Comparison of ENCODE assay signal across 11 mouse cellular contexts in the genomic region with DNA sequence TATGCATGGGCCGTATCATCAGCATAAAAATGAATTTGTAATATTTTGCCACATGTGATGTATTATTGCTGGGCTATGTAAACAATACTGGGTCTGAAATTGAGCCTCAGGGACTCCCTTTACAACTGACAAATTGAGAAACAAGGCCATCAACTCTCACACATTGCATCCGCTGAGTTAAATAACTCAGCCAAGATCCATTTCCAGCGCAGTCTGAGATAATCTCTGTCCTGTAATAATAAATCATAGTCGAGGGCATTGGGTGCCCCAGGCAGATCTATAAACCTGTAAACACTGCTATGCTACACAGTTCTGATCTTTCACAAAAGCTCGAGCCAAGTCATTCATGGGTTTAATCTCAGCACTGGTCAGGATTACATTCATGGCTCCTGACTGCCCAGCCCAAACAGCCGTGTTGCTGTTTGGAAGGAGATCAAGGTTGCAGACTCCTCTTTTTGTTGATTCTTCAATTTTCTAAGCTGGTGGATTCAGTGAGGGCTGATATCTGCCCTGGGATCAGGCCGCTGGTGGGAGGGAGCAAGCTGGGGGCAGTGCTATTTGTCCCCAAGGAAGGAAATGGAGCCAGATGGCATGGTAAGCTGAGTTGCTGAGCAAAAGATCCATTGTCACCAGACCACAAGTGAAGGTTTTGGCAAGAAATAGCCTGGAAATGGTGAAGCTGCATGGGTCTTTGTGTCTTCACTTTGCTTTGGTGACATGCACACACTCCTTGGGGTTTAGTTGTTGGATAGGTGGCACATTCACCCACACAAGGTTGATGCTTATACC.
DNase-seq lines count a peak whose midpoint lies in the region; ATAC-seq lines count a peak whose summit lies in the region.
"Had no signal": no experiment of that assay in that cellular context is flagged by ENCODE, and none has a peak within 500 bp of the region (broad histone marks: within the 10 kb centered on the region; RNA-seq: fewer than 3 reads in every experiment).

No protein-coding gene starts in this region.

- 64% methylated on average over 7 of the region's 7 CpGs for WGBS in forebrain, embryonic 11.5 days
- 66% methylated on average over 7 of the region's 7 CpGs for WGBS in forebrain, embryonic 10.5 days
- WGBS in forebrain, embryonic 14.5 days, result 48% methylated on average over 7 of the region's 7 CpGs
- 76% methylated on average over 7 of the region's 7 CpGs for WGBS in midbrain, embryonic 10.5 days

- no peak overlapping the region for H3K4me3 ChIP-seq in forebrain, embryonic 11.5 days (ENCODE audit: low read depth, low read length)
- H3K4me3 ChIP-seq in forebrain, embryonic 10.5 days, result no peak overlapping the region
- no peak overlapping the region for H3K4me3 ChIP-seq in forebrain, embryonic 14.5 days (ENCODE audit: low read depth, low read length)
- no peak overlapping the region for H3K4me3 ChIP-seq in midbrain, embryonic 10.5 days

- H3K27me3 ChIP-seq in forebrain, embryonic 11.5 days (ENCODE audit: control insufficient read depth, insufficient read depth, low read length), result no peaks in the 10 kb centered on the region
- H3K27me3 ChIP-seq in forebrain, embryonic 10.5 days (ENCODE audit: poor library complexity, severe bottlenecking), result peaks cover 57% of the 10 kb centered on the region
- H3K27me3 ChIP-seq in forebrain, embryonic 14.5 days (replicated peaks; ENCODE audit: control insufficient read depth, insufficient read depth, low read length), result no peaks in the 10 kb centered on the region
- H3K27me3 ChIP-seq in midbrain, embryonic 10.5 days (ENCODE audit: low read depth, poor library complexity, severe bottlenecking), result peaks cover 33% of the 10 kb centered on the region

- no peak overlapping the region for H3K9ac ChIP-seq in forebrain, embryonic 11.5 days (ENCODE audit: low read length)
- no peak overlapping the region for H3K9ac ChIP-seq in forebrain, embryonic 14.5 days (ENCODE audit: low read length)

- peaks cover 8% of the 10 kb centered on the region; the same call in 1 of the 2 replicates for H3K4me1 ChIP-seq in forebrain, embryonic 11.5 days (replicated peaks; ENCODE audit: control insufficient read depth, insufficient read depth, low read length)
- H3K4me1 ChIP-seq in forebrain, embryonic 10.5 days, result peaks cover 32% of the 10 kb centered on the region
- peaks cover 30% of the 10 kb centered on the region for H3K4me1 ChIP-seq in forebrain, embryonic 14.5 days (ENCODE audit: control insufficient read depth, insufficient read depth, low read length)
- peaks cover 32% of the 10 kb centered on the region for H3K4me1 ChIP-seq in midbrain, embryonic 10.5 days

- no peak for ATAC-seq in forebrain, embryonic 11.5 days (replicated peaks; ENCODE audit: low FRiP score)
- ATAC-seq in forebrain, embryonic 14.5 days, result peak; percentile 44; the same call in 1 of the 2 replicates
- ATAC-seq: CD4-positive, CD25-positive, alpha-beta regulatory T cell, adult 4 months had no signal

- H3K4me2 ChIP-seq in forebrain, embryonic 11.5 days (ENCODE audit: low read depth, low read length, severe bottlenecking), result no peak overlapping the region
- no peak overlapping the region for H3K4me2 ChIP-seq in forebrain, embryonic 14.5 days (ENCODE audit: low read length)

- no peaks in the 10 kb centered on the region for H3K36me3 ChIP-seq in forebrain, embryonic 11.5 days (ENCODE audit: control insufficient read depth, insufficient read depth, low read length)
- no peaks in the 10 kb centered on the region for H3K36me3 ChIP-seq in forebrain, embryonic 10.5 days (replicated peaks)
- no peaks in the 10 kb centered on the region for H3K36me3 ChIP-seq in forebrain, embryonic 14.5 days (ENCODE audit: control insufficient read depth, insufficient read depth, low read length)
- H3K36me3 ChIP-seq in midbrain, embryonic 10.5 days, result no peaks in the 10 kb centered on the region

- H3K9me3 ChIP-seq in forebrain, embryonic 11.5 days (ENCODE audit: control insufficient read depth, low read length), result no peaks in the 10 kb centered on the region
- H3K9me3 ChIP-seq in forebrain, embryonic 10.5 days, result no peaks in the 10 kb centered on the region
- H3K9me3 ChIP-seq in forebrain, embryonic 14.5 days (replicated peaks; ENCODE audit: control insufficient read depth, low read length), result no peaks in the 10 kb centered on the region
- H3K9me3 ChIP-seq in midbrain, embryonic 10.5 days (replicated peaks), result no peaks in the 10 kb centered on the region

- H3K27ac ChIP-seq in forebrain, embryonic 11.5 days (ENCODE audit: low read depth, low read length), result 0 out of 2 replicates have a peak overlapping the region, but pooled peaks have one; percentile 9
- no peak overlapping the region for H3K27ac ChIP-seq in forebrain, embryonic 10.5 days
- peak overlapping the region; percentile 55 for H3K27ac ChIP-seq in forebrain, embryonic 14.5 days (ENCODE audit: low read depth, low read length)
- peak overlapping the region; percentile 74; the same call in 1 of the 2 replicates for H3K27ac ChIP-seq in midbrain, embryonic 10.5 days (replicated peaks)
- H3K27ac ChIP-seq: macrophage had no signal

- DNase-seq in forebrain, embryonic 11.5 days (ENCODE audit: low spot score), result no peak
- no peak for DNase-seq in forebrain, embryonic 10.5 days (ENCODE audit: extremely low spot score, low spot score)
- peak; percentile 50 for DNase-seq in NIH3T3 (ENCODE audit: low read depth)
- DNase-seq in forebrain, embryonic 14.5 days (ENCODE audit: low spot score), result no peak
- DNase-seq in midbrain, embryonic 10.5 days (ENCODE audit: low spot score), result no peak
- DNase-seq in right cerebral cortex, postnatal 25 days, result no peak
- no peak for DNase-seq in liver
- DNase-seq in layer of hippocampus, adult 18-20 months (ENCODE audit: low spot score in 2 of 2), result no peak
- DNase-seq: kidney, postnatal 4 days had no signal
